Mouse (Mus musculus) hindbrain, embryonic 14.5 days (tissue): Measurements from ENCODE around the gene Fam166a. TPM values are rescaled to one million over a fixed set of nuclear protein-coding genes. Genes with fewer than 3 reads are reported as not detected.

Source experiments
- ATAC-seq: fragments of 200-750 bp; cut with Nextera tagmentation; 2 replicates; pipeline ENCODE4 v1.8.0; 2017; ENCODE audit warnings: moderate number of reproducible peaks, mild to moderate bottlenecking, moderate TSS enrichment, moderate library complexity; ENCODE audit not compliant: low FRiP score
- DNase-seq: peaks from one replicate; pipeline ENCODE4 v3.0.0-alpha.2; 2015; ENCODE audit warnings: low spot score
- H3K27ac ChIP-seq: fragments of 300-500 bp; sonication (generic); 2 replicates; pipeline ENCODE4 v1.5.1; 2014; ENCODE audit warnings: mild to moderate bottlenecking, moderate library complexity
- H3K27me3 ChIP-seq: fragments of 300-500 bp; sonication (generic); 2 replicates; pipeline ENCODE4 v1.6.1; 2014; ENCODE audit warnings: mild to moderate bottlenecking, low read length, mixed read lengths; ENCODE audit not compliant: control insufficient read depth, insufficient read depth
- H3K36me3 ChIP-seq: fragments of 300-500 bp; sonication (generic); replicated peaks from 2 replicates; pipeline ENCODE4 v1.6.1; 2014; ENCODE audit not compliant: control insufficient read depth, insufficient read depth
- H3K4me1 ChIP-seq: fragments of 300-500 bp; sonication (generic); replicated peaks from 2 replicates; pipeline ENCODE4 v1.6.1; 2014; ENCODE audit warnings: antibody characterized with exemption, low read length, mixed read lengths; ENCODE audit not compliant: control insufficient read depth, insufficient read depth
- H3K4me2 ChIP-seq: fragments of 300-500 bp; sonication (generic); replicated peaks from 2 replicates; pipeline ENCODE4 v1.6.1; 2014; ENCODE audit warnings: mild to moderate bottlenecking, moderate library complexity
- H3K4me3 ChIP-seq: fragments of 300-500 bp; sonication (generic); replicated peaks from 2 replicates; pipeline ENCODE4 v1.5.1; 2014; ENCODE audit warnings: mild to moderate bottlenecking, low read length
- H3K9ac ChIP-seq: fragments of 300-500 bp; sonication (generic); 2 replicates; pipeline ENCODE4 v1.6.1; 2014
- H3K9me3 ChIP-seq: fragments of 300-500 bp; sonication (generic); 2 replicates; pipeline ENCODE4 v1.6.1; 2016; ENCODE audit warnings: low read length; ENCODE audit not compliant: control insufficient read depth
- WGBS: fragments of 180-500 bp; shearing (Covaris S2); extraction: QIAGEN DNeasy Blood & Tissue Kit; methylation state at CpG from one replicate; pipeline ENCODE4 v1.1.7; 2014; 5-methylcytosine and 5-hydroxymethylcytosine counted together
- polyA plus RNA-seq: library from polyadenylated mRNA; unstranded; fragments of >200 nt; fragmentation: Nextera tagmentation; extraction: Ambion mirVana; gene quantifications from 2 replicates; pipeline ENCODE4 v1.2.1, GENCODE M21; 2014

Fam166a gene
- polyA plus RNA-seq, 1 experiment from 2014 or later: not detected

GRCm38 (mm10) chr2:25211121-25211670 lies 7.3 kb upstream of the Fam166a start, which contains the start of gene Nelfb:
Gene Nelfb (minus strand): TSS chr2:25211489.
- ATAC-seq (peak; percentile 89), DNase-seq (peak; percentile 83)
- 0% methylated on average over 44 of the region's 44 CpGs for WGBS
- peak within 1 kb of the TSS; percentile 90 for H3K4me2 ChIP-seq
- peak within 1 kb of the TSS; percentile 97 for H3K4me3 ChIP-seq
- no peaks in the 10 kb centered on the region for H3K27me3 ChIP-seq
- peaks cover 17% of the 10 kb centered on the region for H3K4me1 ChIP-seq
- peaks cover 21% of the 10 kb centered on the region for H3K36me3 ChIP-seq
- H3K9ac ChIP-seq: peak within 1 kb of the TSS; percentile 95
- H3K27ac ChIP-seq: peak within 1 kb of the TSS; percentile 93
- H3K9me3 ChIP-seq: no peaks in the 10 kb centered on the region

- 65% methylated on average over 23 of the region's 23 CpGs for WGBS
- no peak overlapping the region for H3K9ac ChIP-seq
- H3K9me3 ChIP-seq: no peaks in the 10 kb centered on the region
- peaks cover 9% of the 10 kb centered on the region; the same call in 1 of the 2 replicates for H3K36me3 ChIP-seq
- peaks cover 17% of the 10 kb centered on the region for H3K4me1 ChIP-seq
- H3K4me3 ChIP-seq: no peak overlapping the region
- DNase-seq (no peak), ATAC-seq (no peak)
- H3K4me2 ChIP-seq: no peak overlapping the region
- no peak overlapping the region for H3K27ac ChIP-seq
- no peaks in the 10 kb centered on the region for H3K27me3 ChIP-seq
These were observed 5.2 kb upstream of the Fam166a start for GRCm38 (mm10) chr2:25213266-25213865.

- Histone ChIP-seq H3K9ac (no peak within 1 kb of the TSS), H3K9me3 (no peaks in the 10 kb centered on the region), H3K4me1 (peaks cover 10% of the 10 kb centered on the region), H3K27ac (no peak within 1 kb of the TSS), H3K36me3 (no peaks in the 10 kb centered on the region; the same call in 1 of the 2 replicates), H3K4me2 (no peak within 1 kb of the TSS), H3K27me3 (no peaks in the 10 kb centered on the region), H3K4me3 (no peak within 1 kb of the TSS)
- no peak for ATAC-seq
- no peak for DNase-seq
- WGBS: 75% methylated on average over 3 of the region's 3 CpGs
These were observed 4.1 kb upstream of the Fam166a start, which contains the start of gene Stpg3 for GRCm38 (mm10) chr2:25214444-25214843. Gene Stpg3 (minus strand): TSS chr2:25214637.

GRCm38 (mm10) chr2:25217666-25218065 lies 879 bp upstream of the Fam166a start:
- H3K9ac ChIP-seq: no peak overlapping the region
- no peaks in the 10 kb centered on the region for H3K4me1 ChIP-seq
- no peaks in the 10 kb centered on the region for H3K9me3 ChIP-seq
- ATAC-seq: no peak
- H3K4me2 ChIP-seq: no peak overlapping the region
- no peaks in the 10 kb centered on the region for H3K27me3 ChIP-seq
- DNase-seq: no peak
- H3K36me3 ChIP-seq: peaks cover 9% of the 10 kb centered on the region
- H3K4me3 ChIP-seq: no peak overlapping the region
- 62% methylated on average over 2 of the region's 2 CpGs for WGBS
- H3K27ac ChIP-seq: no peak overlapping the region

GRCm38 (mm10) chr2:25221331-25221772 lies 2.8 kb downstream of the Fam166a start:
- DNase-seq (no peak), ATAC-seq (no peak)
- Histone ChIP-seq H3K4me2 (no peak overlapping the region), H3K27me3 (no peaks in the 10 kb centered on the region), H3K9me3 (no peaks in the 10 kb centered on the region), H3K27ac (no peak overlapping the region), H3K4me3 (no peak overlapping the region), H3K4me1 (peaks cover 15% of the 10 kb centered on the region), H3K9ac (no peak overlapping the region), H3K36me3 (peaks cover 9% of the 10 kb centered on the region)
- WGBS: 78% methylated on average over 5 of the region's 5 CpGs

GRCm38 (mm10) chr2:25223681-25224491 lies 5.3 kb downstream of the Fam166a start:
- H3K9me3 ChIP-seq: no peaks in the 10 kb centered on the region
- peak overlapping the region; percentile 89 for H3K27ac ChIP-seq
- H3K4me3 ChIP-seq: peak overlapping the region; percentile 89
- peak overlapping the region; percentile 87 for H3K9ac ChIP-seq
- no peaks in the 10 kb centered on the region for H3K27me3 ChIP-seq
- WGBS: 3% methylated on average over 53 of the region's 53 CpGs
- H3K4me2 ChIP-seq: peak overlapping the region; percentile 86
- H3K4me1 ChIP-seq: peaks cover 17% of the 10 kb centered on the region
- DNase-seq (no peak), ATAC-seq (peak; percentile 19)
- H3K36me3 ChIP-seq: peaks cover 9% of the 10 kb centered on the region

- peak within 1 kb of the TSS; percentile 95 for H3K27ac ChIP-seq
- peak within 1 kb of the TSS; percentile 86 for H3K4me2 ChIP-seq
- WGBS: 0% methylated on average over 17 of the region's 17 CpGs
- H3K36me3 ChIP-seq: peaks cover 9% of the 10 kb centered on the region
- ATAC-seq: no peak
- H3K9me3 ChIP-seq: no peaks in the 10 kb centered on the region
- peak within 1 kb of the TSS; percentile 89 for H3K4me3 ChIP-seq
- no peak for DNase-seq
- peaks cover 18% of the 10 kb centered on the region for H3K4me1 ChIP-seq
- H3K9ac ChIP-seq: peak within 1 kb of the TSS; percentile 87
- no peaks in the 10 kb centered on the region for H3K27me3 ChIP-seq
These were observed 5.9 kb downstream of the Fam166a start, which contains the start of gene Tubb4b for GRCm38 (mm10) chr2:25224492-25224765. Gene Tubb4b (minus strand): TSS chr2:25224702.

- Histone ChIP-seq H3K27me3 (no peaks in the 10 kb centered on the region), H3K36me3 (peaks cover 9% of the 10 kb centered on the region), H3K9me3 (no peaks in the 10 kb centered on the region), H3K4me3 (peak overlapping the region; percentile 89), H3K4me1 (peaks cover 18% of the 10 kb centered on the region), H3K4me2 (peak overlapping the region; percentile 55), H3K9ac (peak overlapping the region; percentile 66), H3K27ac (peak overlapping the region; percentile 95)
- DNase-seq (peak; percentile 99), ATAC-seq (peak; percentile 97)
- 2% methylated on average over 41 of the region's 41 CpGs for WGBS
These were observed 6.5 kb downstream of the Fam166a start for GRCm38 (mm10) chr2:25224766-25225752.
